8 mouse cellular contexts compared by ENCODE assay signal in the genomic region with DNA sequence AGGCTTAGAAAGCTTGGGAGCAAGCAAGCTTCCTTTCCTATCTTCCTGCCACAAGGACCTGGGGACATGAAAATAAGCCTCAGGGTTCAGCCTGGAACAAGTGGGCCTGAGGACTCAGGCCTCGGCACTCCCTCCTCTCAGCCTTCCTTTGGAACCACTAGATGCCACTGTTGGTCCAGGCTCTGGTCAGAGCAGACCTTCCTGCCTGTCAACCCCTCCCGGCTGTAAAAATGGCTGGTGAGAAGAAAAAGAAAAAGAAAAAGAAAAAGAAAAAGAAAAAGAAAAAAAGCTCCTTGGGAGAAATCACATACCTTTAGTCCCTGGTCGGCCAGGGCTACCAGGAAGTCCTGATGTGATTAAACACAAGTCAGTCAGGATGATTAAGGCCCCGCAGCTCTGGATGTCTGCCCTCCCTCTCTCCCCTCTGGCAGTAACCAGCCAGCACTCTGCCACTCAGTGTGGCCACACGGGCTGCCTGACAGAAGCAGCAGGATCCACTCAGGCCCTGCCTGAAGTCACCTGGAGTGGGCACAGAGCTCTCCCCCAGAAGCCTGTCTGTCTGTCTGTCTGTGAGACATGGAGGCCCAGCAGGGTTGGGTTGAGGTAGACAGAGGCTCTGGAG. TPM values are rescaled to one million over a fixed set of nuclear protein-coding genes. Genes with fewer than 3 reads are reported as not detected.
DNase-seq lines count a peak whose midpoint lies in the region; ATAC-seq and TF ChIP-seq lines count a peak whose summit lies in the region.

No protein-coding gene starts in this region.

- no peak for DNase-seq in spleen, adult 2 months (ENCODE audit: low read depth in 1 of 2, low spot score in 2 of 2)
- no peak for DNase-seq in spleen, postnatal 4 days (ENCODE audit: low spot score in 2 of 2)
- peak; percentile 80 to 81 for DNase-seq in cerebellum, postnatal 14 days
- DNase-seq in gastrocnemius, adult 18-20 months (ENCODE audit: low spot score) = peak; percentile 62
- peak; percentile 68 for DNase-seq in intestine, embryonic 14.5 days (ENCODE audit: low spot score)
- peak; percentile 70 for DNase-seq in limb, embryonic 11.5 days (ENCODE audit: low spot score)
- DNase-seq in midbrain, postnatal 0 days (ENCODE audit: low spot score) = peak; percentile 73
- DNase-seq in thymus, postnatal 25 days = peak; percentile 17

- peak; percentile 81; the same call in 1 of the 2 replicates for ATAC-seq in intestine, embryonic 14.5 days (replicated peaks; ENCODE audit: low FRiP score, low TSS enrichment, low read depth)
- ATAC-seq in limb, embryonic 11.5 days (ENCODE audit: insufficient number of reproducible peaks, low FRiP score, low TSS enrichment, low read depth) = no peak
- peak; percentile 67 for ATAC-seq in midbrain, postnatal 0 days (ENCODE audit: low FRiP score)

- peak; percentile 50; the same call in 1 of the 2 replicates for TF ChIP-seq CTCF in spleen, adult 2 months (IDR thresholded peaks at IDR 0.05; ENCODE audit: extremely low read depth, insufficient read depth, insufficient read length, insufficient replicate concordance)
- peak; percentile 82 for TF ChIP-seq CTCF in midbrain, postnatal 0 days (IDR thresholded peaks at IDR 0.05)

- TF ChIP-seq POLR2A in spleen, adult 2 months (IDR thresholded peaks at IDR 0.05; ENCODE audit: low read depth, low read length) = no peak

- no peaks in the 10 kb centered on the region for H3K4me1 ChIP-seq in spleen, adult 2 months (ENCODE audit: control insufficient read depth, insufficient read depth, insufficient read length)
- peaks cover 9% of the 10 kb centered on the region for H3K4me1 ChIP-seq in intestine, embryonic 14.5 days (replicated peaks; ENCODE audit: control insufficient read depth, insufficient read depth, low read length)
- peaks cover 6% of the 10 kb centered on the region; the same call in 1 of the 2 replicates for H3K4me1 ChIP-seq in limb, embryonic 11.5 days (ENCODE audit: control insufficient read depth, insufficient read depth, low read length)
- H3K4me1 ChIP-seq in midbrain, postnatal 0 days (ENCODE audit: insufficient read depth, low read length) = 0 out of 2 replicates have a peak, but pooled peaks cover 3% of the 10 kb centered on the region

- H3K27me3 ChIP-seq in spleen, adult 2 months (ENCODE audit: control insufficient read depth, insufficient read depth, low read length) = no peaks in the 10 kb centered on the region
- H3K27me3 ChIP-seq in intestine, embryonic 14.5 days (replicated peaks; ENCODE audit: control insufficient read depth, insufficient read depth, low read length) = no peaks in the 10 kb centered on the region
- H3K27me3 ChIP-seq in limb, embryonic 11.5 days (ENCODE audit: control insufficient read depth, insufficient read depth, low read length) = no peaks in the 10 kb centered on the region
- H3K27me3 ChIP-seq in midbrain, postnatal 0 days (ENCODE audit: insufficient read depth, low read length) = no peaks in the 10 kb centered on the region

- WGBS in spleen, adult 2 months = 23% methylated on average over 5 of the region's 5 CpGs
- WGBS in intestine, embryonic 14.5 days = 6% methylated on average over 5 of the region's 5 CpGs
- 19% methylated on average over 5 of the region's 5 CpGs for WGBS in limb, embryonic 11.5 days
- WGBS in midbrain, postnatal 0 days = 13% methylated on average over 5 of the region's 5 CpGs

- 0 out of 2 replicates have a peak overlapping the region, but pooled peaks have one; percentile 2 for H3K9ac ChIP-seq in intestine, embryonic 14.5 days (ENCODE audit: low read length)
- H3K9ac ChIP-seq in limb, embryonic 11.5 days (ENCODE audit: low read length) = peak overlapping the region; percentile 27; the same call in 1 of the 2 replicates
- no peak overlapping the region; the same call in 1 of the 2 replicates for H3K9ac ChIP-seq in midbrain, postnatal 0 days (replicated peaks; ENCODE audit: low read length, poor library complexity, severe bottlenecking)

- no peak overlapping the region for H3K4me2 ChIP-seq in intestine, embryonic 14.5 days (ENCODE audit: low read length)
- no peak overlapping the region for H3K4me2 ChIP-seq in limb, embryonic 11.5 days (ENCODE audit: low read depth, severe bottlenecking)
- no peak overlapping the region for H3K4me2 ChIP-seq in midbrain, postnatal 0 days (ENCODE audit: low read depth, low read length, poor library complexity, severe bottlenecking)

- no peaks in the 10 kb centered on the region for H3K9me3 ChIP-seq in intestine, embryonic 14.5 days (ENCODE audit: control insufficient read depth, low read length)
- H3K9me3 ChIP-seq in limb, embryonic 11.5 days (ENCODE audit: control insufficient read depth, low read length) = no peaks in the 10 kb centered on the region
- no peaks in the 10 kb centered on the region for H3K9me3 ChIP-seq in midbrain, postnatal 0 days (ENCODE audit: low read length)

- no peak overlapping the region for H3K4me3 ChIP-seq in spleen, adult 2 months (ENCODE audit: extremely low read depth, insufficient read depth, insufficient read length)
- no peak overlapping the region for H3K4me3 ChIP-seq in intestine, embryonic 14.5 days (ENCODE audit: low read depth, low read length)
- H3K4me3 ChIP-seq in limb, embryonic 11.5 days (ENCODE audit: low read depth, low read length) = no peak overlapping the region
- H3K4me3 ChIP-seq in midbrain, postnatal 0 days (ENCODE audit: low read depth, low read length) = no peak overlapping the region

- H3K36me3 ChIP-seq in spleen, adult 2 months (ENCODE audit: control insufficient read depth, insufficient read depth, low read length) = no peaks in the 10 kb centered on the region
- no peaks in the 10 kb centered on the region for H3K36me3 ChIP-seq in intestine, embryonic 14.5 days (ENCODE audit: control insufficient read depth, insufficient read depth, low read length)
- H3K36me3 ChIP-seq in limb, embryonic 11.5 days (ENCODE audit: control insufficient read depth, insufficient read depth, low read length) = no peaks in the 10 kb centered on the region
- no peaks in the 10 kb centered on the region for H3K36me3 ChIP-seq in midbrain, postnatal 0 days (ENCODE audit: insufficient read depth, low read length)

- H3K27ac ChIP-seq in spleen, adult 2 months (ENCODE audit: insufficient read depth, low read length) = no peak overlapping the region
- H3K27ac ChIP-seq in intestine, embryonic 14.5 days (ENCODE audit: low read depth) = peak overlapping the region; percentile 83
- no peak overlapping the region; the same call in 1 of the 2 replicates for H3K27ac ChIP-seq in limb, embryonic 11.5 days (replicated peaks; ENCODE audit: low read depth, low read length)
- H3K27ac ChIP-seq in midbrain, postnatal 0 days (ENCODE audit: low read depth, low read length) = peak overlapping the region; percentile 33; the same call in 1 of the 2 replicates

RNA-seq across cellular contexts. Expression of gene Col17a1, which starts 32.9 kb away (rescaled TPM):
- 1.7 and 1.9 TPM in 2 replicates for polyA plus RNA-seq in spleen, adult 2 months (2012; rRNA removed)
- under 1 TPM in 1 of 2 experiments, not detected in 1; 0.11 TPM for total RNA-seq in gastrocnemius, adult 18-20 months (2021)
- polyA plus RNA-seq in intestine, embryonic 14.5 days (2014; fragmentation: Nextera tagmentation; extraction: Ambion mirVana) = 0.67 and 1.1 TPM in 2 replicates
- polyA plus RNA-seq in limb, embryonic 11.5 days (2014; fragmentation: Nextera tagmentation; extraction: Ambion mirVana) = 2.4 and 3.3 TPM in 2 replicates
- total RNA-seq in midbrain, postnatal 0 days (2014; rRNA removed) = 0.33 and 1.6 TPM in 2 replicates
- polyA plus RNA-seq in midbrain, postnatal 0 days (2015; fragmentation: Nextera tagmentation; extraction: Ambion mirVana) = 0.33 and 0.39 TPM in 2 replicates

Comparison
In these comparisons a context has a peak if more than half of its experiments do, and no peak if none do; other contexts are left out.
1. DNase-seq: peak in cerebellum, postnatal 14 days (2 of 2), gastrocnemius, adult 18-20 months (single experiment), intestine, embryonic 14.5 days (single experiment), limb, embryonic 11.5 days (single experiment), midbrain, postnatal 0 days (single experiment) and thymus, postnatal 25 days (single experiment); none in spleen, adult 2 months (0 of 2) and spleen, postnatal 4 days (0 of 2).
2. H3K27ac ChIP-seq: peak in intestine, embryonic 14.5 days (single experiment) and midbrain, postnatal 0 days (single experiment); none in spleen, adult 2 months (single experiment) and limb, embryonic 11.5 days (single experiment).